Mouse (Mus musculus) heart, postnatal 0 days (tissue): ENCODE measurements at regions not wholly inside any gene's neighbourhood (a gene's known extent, or its start where the extent isn't known, plus 50 kb on each side); places are given as distances from the start of the nearest gene placed in this dataset.

Experiments used
- CTCF ChIP-seq: IDR thresholded peaks from 2 replicates; pipeline ENCODE4 v1.5.1; 2016; ENCODE audit warnings: antibody characterized with exemption, control low read depth, low read depth
- EP300 ChIP-seq: IDR thresholded peaks from 2 replicates; pipeline ENCODE4 v1.6.1; 2016; ENCODE audit warnings: antibody characterized with exemption, low read depth

GRCm38 (mm10) chr2:81336982-81337381 is 716.0 kb upstream of the Zfp804a start:
- TF ChIP-seq CTCF (no peak), EP300 (no peak)
